In genomic region chr17:74528648-74529532, GRCm38 (mm10) we compare ENCODE assay signal across 8 mouse cellular contexts. TPM values are rescaled to one million over a fixed set of nuclear protein-coding genes. Genes with fewer than 3 reads are reported as not detected.
DNase-seq lines count a peak whose midpoint lies in the region; ATAC-seq and TF ChIP-seq lines count a peak whose summit lies in the region.

No protein-coding gene starts in this region.

- no peaks in the 10 kb centered on the region for H3K36me3 ChIP-seq in kidney, embryonic 16.5 days (ENCODE audit: insufficient read depth, low read length)
- H3K36me3 ChIP-seq in ES-E14 (ENCODE audit: control insufficient read depth, insufficient read depth, low read length, poor library complexity, severe bottlenecking): no peaks in the 10 kb centered on the region
- no peaks in the 10 kb centered on the region for H3K36me3 ChIP-seq in limb, embryonic 15.5 days
- H3K36me3 ChIP-seq in midbrain, embryonic 15.5 days (replicated peaks): no peaks in the 10 kb centered on the region

- no peaks in the 10 kb centered on the region for H3K27me3 ChIP-seq in kidney, embryonic 16.5 days (ENCODE audit: insufficient read depth, low read length)
- H3K27me3 ChIP-seq in limb, embryonic 15.5 days: no peaks in the 10 kb centered on the region
- no peaks in the 10 kb centered on the region for H3K27me3 ChIP-seq in midbrain, embryonic 15.5 days (replicated peaks)

- peaks cover 22% of the 10 kb centered on the region for H3K4me1 ChIP-seq in kidney, embryonic 16.5 days (ENCODE audit: insufficient read depth, low read length)
- peaks cover 0 to 2% of the 10 kb centered on the region in 2 experiments; a peak in 2 of 4 replicates for H3K4me1 ChIP-seq in ES-E14 (ENCODE audit: control insufficient read depth in 2 of 2, insufficient read depth in 2 of 2, low read length in 2 of 2, poor library complexity in 1 of 2)
- H3K4me1 ChIP-seq in limb, embryonic 15.5 days: peaks cover 20% of the 10 kb centered on the region
- H3K4me1 ChIP-seq in midbrain, embryonic 15.5 days: peaks cover 24% of the 10 kb centered on the region

- H3K4me3 ChIP-seq in kidney, embryonic 16.5 days (ENCODE audit: low read length): peak overlapping the region; percentile 100
- H3K4me3 ChIP-seq in ES-E14 (ENCODE audit: insufficient read depth in 1 of 2, low read depth in 1 of 2, low read length in 2 of 2, poor library complexity in 1 of 2, severe bottlenecking in 1 of 2): peak overlapping the region; percentile 95 to 98
- H3K4me3 ChIP-seq in limb, embryonic 15.5 days: peak overlapping the region; percentile 91
- H3K4me3 ChIP-seq in midbrain, embryonic 15.5 days: peak overlapping the region; percentile 92

- peak overlapping the region; percentile 89 for H3K4me2 ChIP-seq in kidney, embryonic 16.5 days (replicated peaks; ENCODE audit: low read depth, low read length)
- H3K4me2 ChIP-seq in limb, embryonic 15.5 days: peak overlapping the region; percentile 60
- peak overlapping the region; percentile 88 for H3K4me2 ChIP-seq in midbrain, embryonic 15.5 days

- in situ Hi-C loops in ES-E14 (cut with MboI; ENCODE audit: low sequenced_read_pairs in 2 of 2, unreplicated experiment in 2 of 2): no loop called here

- no peaks in the 10 kb centered on the region for H3K9me3 ChIP-seq in kidney, embryonic 16.5 days (ENCODE audit: low read length)
- no peaks in the 10 kb centered on the region for H3K9me3 ChIP-seq in ES-E14 (ENCODE audit: control insufficient read depth, insufficient read depth, low read depth, low read length)
- H3K9me3 ChIP-seq in limb, embryonic 15.5 days: no peaks in the 10 kb centered on the region
- no peaks in the 10 kb centered on the region for H3K9me3 ChIP-seq in midbrain, embryonic 15.5 days

- peak overlapping the region; percentile 96 for H3K9ac ChIP-seq in kidney, embryonic 16.5 days (replicated peaks; ENCODE audit: low read length)
- peak overlapping the region; percentile 95 for H3K9ac ChIP-seq in ES-E14 (ENCODE audit: insufficient read depth, low read depth, low read length, poor library complexity, severe bottlenecking)
- H3K9ac ChIP-seq in limb, embryonic 15.5 days: peak overlapping the region; percentile 96
- peak overlapping the region; percentile 83 for H3K9ac ChIP-seq in midbrain, embryonic 15.5 days

- intact Hi-C loops in left cerebral cortex, postnatal 36 days (cut with DNase I): loop anchor here (5.0 kb wide), 1 partner anchor 37 kb away; no protein-coding TSS in a partner anchor

- under 1% methylated on average over 68 of the region's 72 CpGs for WGBS in kidney, embryonic 16.5 days
- under 1% methylated on average over 66 of the region's 72 CpGs for WGBS in limb, embryonic 15.5 days
- under 1% methylated on average over 72 of the region's 72 CpGs for WGBS in midbrain, embryonic 15.5 days

- H3K27ac ChIP-seq in kidney, embryonic 16.5 days (ENCODE audit: low read length): peak overlapping the region; percentile 99
- peak overlapping the region; percentile 88 for H3K27ac ChIP-seq in ES-E14 (ENCODE audit: insufficient read depth, low read depth, low read length, poor library complexity, severe bottlenecking)
- peak overlapping the region; percentile 99 for H3K27ac ChIP-seq in limb, embryonic 15.5 days
- H3K27ac ChIP-seq in midbrain, embryonic 15.5 days: peak overlapping the region; percentile 95

- no peak for DNase-seq in kidney, postnatal 36 days
- no peak for DNase-seq in ES-E14 (ENCODE audit: low read depth, low spot score)
- DNase-seq in embryo, embryonic 9.5 days (ENCODE audit: extremely low spot score): peak; percentile 56
- DNase-seq in left cerebral cortex, postnatal 36 days (ENCODE audit: low spot score in 2 of 2): no peak

- ATAC-seq in kidney, embryonic 16.5 days (ENCODE audit: low FRiP score, low TSS enrichment): peak; percentile 60; the same call in 1 of the 2 replicates
- peak; percentile 4 for ATAC-seq in granulocyte monocyte progenitor cell, adult 5-6 weeks (replicated peaks; ENCODE audit: poor library complexity, severe bottlenecking)
- peak; percentile 15 for ATAC-seq in limb, embryonic 15.5 days (ENCODE audit: insufficient number of reproducible peaks, low FRiP score, low TSS enrichment, low read depth)
- peak; percentile 68 for ATAC-seq in midbrain, embryonic 15.5 days (replicated peaks)

TF ChIP-seq in ES-E14, 5 proteins besides CTCF, POLR2A, EP300 and RAD21:
- no peak for TF ChIP-seq ZNF384 (IDR thresholded peaks at IDR 0.05; ENCODE audit: low read depth, low read length)
- TF ChIP-seq CHD2 (IDR thresholded peaks at IDR 0.05; ENCODE audit: low read depth, low read length): no peak
- TF ChIP-seq ZC3H11A (IDR thresholded peaks at IDR 0.05; ENCODE audit: borderline replicate concordance, low read depth, low read length): no peak
- TF ChIP-seq MAFK (IDR thresholded peaks at IDR 0.05; ENCODE audit: insufficient read depth, low read depth, low read length): no peak
- no peak for TF ChIP-seq HCFC1 (IDR thresholded peaks at IDR 0.05; ENCODE audit: borderline replicate concordance, insufficient read depth, low read length)

RNA-seq across cellular contexts. Expression of gene Birc6, which starts 0.8 kb away (rescaled TPM):
- polyA plus RNA-seq in kidney, embryonic 16.5 days (2015; fragmentation: Nextera tagmentation; extraction: Ambion mirVana): 64.6 and 86.6 TPM in 2 replicates
- 122 and 125 TPM in 2 replicates for total RNA-seq in ES-E14 (2012; rRNA removed)
- total RNA-seq in granulocyte monocyte progenitor cell, adult 5-6 weeks (2014; fragmentation: Nextera tagmentation): 156 and 191 TPM in 2 replicates
- total RNA-seq in granulocyte monocyte progenitor cell, adult 5-6 weeks (2017): 122 and 145 TPM in 2 replicates
- polyA plus RNA-seq in limb, embryonic 15.5 days (2015; fragmentation: Nextera tagmentation; extraction: Ambion mirVana): 79.1 and 82.5 TPM in 2 replicates
- polyA plus RNA-seq in midbrain, embryonic 15.5 days (2015; fragmentation: Nextera tagmentation; extraction: Ambion mirVana): 80.6 and 95.1 TPM in 2 replicates
- total RNA-seq in left cerebral cortex, postnatal 36 days (2021): 100 to 1,000 TPM; 122 to 148 TPM

RNA-seq across cellular contexts. Expression of gene Yipf4, which starts 39.6 kb away (rescaled TPM):
- polyA plus RNA-seq in kidney, embryonic 16.5 days (2015; fragmentation: Nextera tagmentation; extraction: Ambion mirVana): 58.4 and 61.3 TPM in 2 replicates
- total RNA-seq in ES-E14 (2012; rRNA removed): 69.7 and 77.9 TPM in 2 replicates
- 22.9 and 56.6 TPM in 2 replicates for total RNA-seq in granulocyte monocyte progenitor cell, adult 5-6 weeks (2014; fragmentation: Nextera tagmentation)
- total RNA-seq in granulocyte monocyte progenitor cell, adult 5-6 weeks (2017): 46.2 and 59.6 TPM in 2 replicates
- 55.9 and 67.8 TPM in 2 replicates for polyA plus RNA-seq in limb, embryonic 15.5 days (2015; fragmentation: Nextera tagmentation; extraction: Ambion mirVana)
- polyA plus RNA-seq in midbrain, embryonic 15.5 days (2015; fragmentation: Nextera tagmentation; extraction: Ambion mirVana): 45.6 and 46.7 TPM in 2 replicates
- 10 to 100 TPM; 78.9 to 91.9 TPM for total RNA-seq in left cerebral cortex, postnatal 36 days (2021)

Comparison
In these comparisons a context has a peak if more than half of its experiments do, and no peak if none do; other contexts are left out.
1. ATAC-seq: peak in every context shown above with its lines; median percentile 68 in midbrain, embryonic 15.5 days; 60 in kidney, embryonic 16.5 days; 15 in limb, embryonic 15.5 days; 4 in granulocyte monocyte progenitor cell, adult 5-6 weeks.